Mouse (Mus musculus) CH12.LX (cell line): ENCODE measurements around the gene Gm38392.

ENCODE experiments used
- CTCF ChIP-seq, 2 experiments: IDR thresholded peaks in 1 of 2; conservative IDR thresholded peaks in 1 of 2; 2 replicates each; pipeline ENCODE4 v1.5.1; 2011 to 2012; ENCODE audit warnings: low read depth in 2 of 2, low read length in 2 of 2, improper control_type of control experiment in 1 of 2, inconsistent platforms in 1 of 2, mild to moderate bottlenecking in 1 of 2, moderate library complexity in 1 of 2
- ELF1 ChIP-seq: IDR thresholded peaks from 2 replicates; pipeline ENCODE4 v1.6.1; 2014; ENCODE audit warnings: low read depth, mild to moderate bottlenecking, inconsistent platforms, low read length, improper control_type of control experiment
- EP300 ChIP-seq: IDR thresholded peaks from 2 replicates; pipeline ENCODE4 v1.6.1; 2011; ENCODE audit warnings: low read length, improper control_type of control experiment
- ETS1 ChIP-seq: conservative IDR thresholded peaks from 2 replicates; pipeline ENCODE4 v1.6.1; 2012; ENCODE audit warnings: low read depth, mild to moderate bottlenecking, inconsistent platforms, low read length, improper control_type of control experiment, moderate library complexity
- HCFC1 ChIP-seq: IDR thresholded peaks from 2 replicates; pipeline ENCODE4 v1.6.1; 2012; ENCODE audit warnings: low read depth, mild to moderate bottlenecking, inconsistent platforms, low read length, improper control_type of control experiment
- MAZ ChIP-seq: IDR thresholded peaks from 2 replicates; pipeline ENCODE4 v1.6.1; 2012; ENCODE audit warnings: low read depth, mild to moderate bottlenecking, inconsistent platforms, low read length, improper control_type of control experiment, moderate library complexity
- POLR2A ChIP-seq: IDR thresholded peaks from 2 replicates; pipeline ENCODE4 v1.6.1; 2011; ENCODE audit warnings: low read depth, mild to moderate bottlenecking, improper control_type of control experiment, low read length
- POLR2AphosphoS2 ChIP-seq: IDR thresholded peaks from 2 replicates; pipeline ENCODE4 v1.6.1; 2011; ENCODE audit warnings: low read depth, low read length, improper control_type of control experiment
- TCF12 ChIP-seq: IDR thresholded peaks from 2 replicates; pipeline ENCODE4 v1.6.1; 2014; ENCODE audit warnings: low read depth, mild to moderate bottlenecking, inconsistent platforms, low read length, improper control_type of control experiment
- UBTF ChIP-seq: IDR thresholded peaks from 2 replicates; pipeline ENCODE4 v1.6.1; 2012; ENCODE audit warnings: low read depth, mild to moderate bottlenecking, inconsistent platforms, low read length, improper control_type of control experiment, moderate library complexity

- no peak for TF ChIP-seq POLR2A
- TF ChIP-seq CTCF (conservative IDR thresholded peaks at IDR 0.05 in 1 of 2, IDR thresholded peaks at IDR 0.05 in 1 of 2; ENCODE audit: low read depth in 2 of 2, low read length in 2 of 2), result no peak
- no peak for TF ChIP-seq ETS1
- no peak for TF ChIP-seq HCFC1
- TF ChIP-seq EP300, result no peak
- no peak for TF ChIP-seq MAZ
- TF ChIP-seq TCF12, result no peak
- TF ChIP-seq UBTF, result no peak
- no peak for TF ChIP-seq POLR2AphosphoS2
- no peak for TF ChIP-seq ELF1
These were observed 59.0 kb downstream of the Gm38392 start for GRCm38 (mm10) chr3:88227976-88228375.
